Mouse (Mus musculus) MEL (cell line): ENCODE data around the gene Myof. TPM values are rescaled to one million over a fixed set of nuclear protein-coding genes. Genes with fewer than 3 reads are reported as not detected.

Source experiments
- DNase-seq: peaks from one replicate; pipeline ENCODE4 v3.0.0; 2011; ENCODE audit warnings: low read depth, low spot score
- H3K27ac ChIP-seq: 2 replicates; pipeline ENCODE4 v1.5.1; 2012; ENCODE audit warnings: low read depth, mild to moderate bottlenecking, control low read depth, low read length, moderate library complexity; ENCODE audit not compliant: control insufficient read depth
- H3K27me3 ChIP-seq, 2 experiments: fragments of 150-350 bp in 1 of 2; sonication (generic) in 1 of 2; 2 replicates each; pipeline ENCODE4 v1.6.1; 2012; ENCODE audit warnings: low read length in 2 of 2, mild to moderate bottlenecking in 2 of 2, improper control_type of control experiment in 1 of 2, moderate library complexity in 1 of 2; ENCODE audit not compliant: insufficient read depth in 2 of 2, control insufficient read depth in 1 of 2
- H3K36me3 ChIP-seq, 2 experiments: 2 replicates each; pipeline ENCODE4 v1.6.1; 2012 to 2014; ENCODE audit warnings: low read length in 2 of 2, improper control_type of control experiment in 1 of 2, inconsistent platforms in 1 of 2, mild to moderate bottlenecking in 1 of 2; ENCODE audit not compliant: insufficient read depth in 2 of 2, control insufficient read depth in 1 of 2
- H3K4me1 ChIP-seq, 2 experiments: fragments of 150-350 bp in 1 of 2; sonication (generic) in 1 of 2; 2 replicates each; pipeline ENCODE4 v1.6.1; 2012; ENCODE audit warnings: low read length in 2 of 2, improper control_type of control experiment in 1 of 2, mild to moderate bottlenecking in 1 of 2; ENCODE audit not compliant: insufficient read depth in 2 of 2, control insufficient read depth in 1 of 2
- H3K4me3 ChIP-seq, 2 experiments: fragments of 150-350 bp in 1 of 2; sonication (generic) in 1 of 2; 2 replicates each; pipeline ENCODE4 v1.5.1; 2012; ENCODE audit warnings: low read depth in 2 of 2, low read length in 2 of 2, mild to moderate bottlenecking in 2 of 2, moderate library complexity in 2 of 2, control low read depth in 1 of 2, improper control_type of control experiment in 1 of 2; ENCODE audit not compliant: control insufficient read depth in 1 of 2, insufficient read depth in 1 of 2
- H3K79me2 ChIP-seq: 2 replicates; pipeline ENCODE4 v1.6.1; 2012; ENCODE audit warnings: mild to moderate bottlenecking, low read length, moderate library complexity; ENCODE audit not compliant: control insufficient read depth, poor library complexity, insufficient read depth
- H3K9ac ChIP-seq: 2 replicates; pipeline ENCODE4 v1.6.1; 2012; ENCODE audit warnings: low read depth, mild to moderate bottlenecking, control low read depth, low read length, moderate library complexity; ENCODE audit not compliant: control insufficient read depth, poor library complexity, severe bottlenecking
- H3K9me3 ChIP-seq: fragments of 150-350 bp; sonication (generic); replicated peaks from 2 replicates; pipeline ENCODE4 v1.6.1; 2012; ENCODE audit warnings: mild to moderate bottlenecking, low read length, improper control_type of control experiment, moderate library complexity; ENCODE audit not compliant: insufficient read depth
- ELF1 ChIP-seq: IDR thresholded peaks from 2 replicates; pipeline ENCODE4 v1.6.1; 2014; ENCODE audit warnings: low read depth, mild to moderate bottlenecking, inconsistent platforms, low read length, improper control_type of control experiment, moderate library complexity
- HCFC1 ChIP-seq: IDR thresholded peaks from 2 replicates; pipeline ENCODE4 v1.6.1; 2012; ENCODE audit warnings: low read depth, mild to moderate bottlenecking, inconsistent platforms, low read length, improper control_type of control experiment, moderate library complexity
- MAZ ChIP-seq: IDR thresholded peaks from 2 replicates; pipeline ENCODE4 v1.6.1; 2012; ENCODE audit warnings: low read depth, mild to moderate bottlenecking, inconsistent platforms, low read length, improper control_type of control experiment
- MYC ChIP-seq: IDR thresholded peaks from 2 replicates; pipeline ENCODE4 v1.6.1; 2011; ENCODE audit warnings: low read depth, mild to moderate bottlenecking, low read length, improper control_type of control experiment, moderate library complexity
- POLR2A ChIP-seq, 2 experiments: IDR thresholded peaks; 2 replicates each; pipeline ENCODE4 v1.6.1; 2011 to 2012; ENCODE audit warnings: low read length in 2 of 2, mild to moderate bottlenecking in 2 of 2, control low read depth in 1 of 2, improper control_type of control experiment in 1 of 2, low read depth in 1 of 2, moderate library complexity in 1 of 2; ENCODE audit not compliant: control insufficient read depth in 1 of 2, insufficient read depth in 1 of 2, poor library complexity in 1 of 2
- POLR2AphosphoS5 ChIP-seq: IDR thresholded peaks from 2 replicates; pipeline ENCODE4 v1.6.1; 2012; ENCODE audit warnings: low read depth, borderline replicate concordance, mild to moderate bottlenecking, inconsistent platforms, low read length, moderate library complexity, mixed read lengths
- RCOR1 ChIP-seq: IDR thresholded peaks from 2 replicates; pipeline ENCODE4 v1.6.1; 2012; ENCODE audit warnings: low read depth, mild to moderate bottlenecking, inconsistent platforms, low read length, improper control_type of control experiment
- SIN3A ChIP-seq: IDR thresholded peaks from 2 replicates; pipeline ENCODE4 v1.6.1; 2012; ENCODE audit warnings: low read length, improper control_type of control experiment, inconsistent platforms
- TBP ChIP-seq: IDR thresholded peaks from 2 replicates; pipeline ENCODE4 v1.8.0; 2011; ENCODE audit warnings: low read depth, low read length, improper control_type of control experiment
- USF2 ChIP-seq, 2 experiments: IDR thresholded peaks; 2 replicates each; pipeline ENCODE4 v1.6.1; 2011 to 2012; ENCODE audit warnings: improper control_type of control experiment in 2 of 2, low read length in 2 of 2, borderline replicate concordance in 1 of 2, inconsistent platforms in 1 of 2, low read depth in 1 of 2, mild to moderate bottlenecking in 1 of 2; ENCODE audit not compliant: insufficient read depth in 1 of 2
- ZC3H11A ChIP-seq: IDR thresholded peaks from 2 replicates; pipeline ENCODE4 v1.6.1; 2012; ENCODE audit warnings: low read depth, mild to moderate bottlenecking, inconsistent platforms, low read length, improper control_type of control experiment
- ZKSCAN1 ChIP-seq: IDR thresholded peaks from 2 replicates; pipeline ENCODE4 v1.6.1; 2012; ENCODE audit warnings: low read depth, mild to moderate bottlenecking, inconsistent platforms, low read length, improper control_type of control experiment, moderate library complexity
- ZMIZ1 ChIP-seq: IDR thresholded peaks from 2 replicates; pipeline ENCODE4 v1.6.1; 2012; ENCODE audit warnings: low read depth, mild to moderate bottlenecking, inconsistent platforms, low read length, improper control_type of control experiment, moderate library complexity
- polyA plus RNA-seq, 2 experiments: library from polyadenylated mRNA; stranded (reverse) in 1 of 2; unstranded in 1 of 2; fragments of >175 nt in 1 of 2; fragments of >200 nt in 1 of 2; gene quantifications; 2 replicates each; pipeline versions ENCODE4 v1.2.1 to v1.2.4; 2012; ENCODE audit warnings: low replicate concordance in 2 of 2, low read depth in 1 of 2; ENCODE audit not compliant: insufficient read length in 2 of 2, insufficient read depth in 1 of 2, missing spikeins in 1 of 2
- total RNA-seq: library from RNA; depleted of rRNA; stranded (reverse); fragments of 300-350 nt; gene quantifications from 2 replicates; pipeline ENCODE4 v1.2.3, GENCODE M21; 2012

The Myof gene
- total and polyA plus RNA-seq, 3 experiments: 0.04 TPM; not detected in 2

- TF ChIP-seq TBP (no peak), ZKSCAN1 (no peak)
Measured at GRCm38 (mm10) chr19:38049686-38050085, 6.3 kb upstream of the Myof start (continued).

- Histone ChIP-seq H3K4me1 (no peaks in the 10 kb centered on the region), H3K4me3 (no peak overlapping the region), H3K27me3 (peaks cover 0 to 2% of the 10 kb centered on the region in 2 experiments; a peak in 1 of 4 replicates), H3K9ac (no peak overlapping the region), H3K9me3 (no peaks in the 10 kb centered on the region), H3K36me3 (no peaks in the 10 kb centered on the region), H3K79me2 (no peaks in the 10 kb centered on the region), H3K27ac (no peak overlapping the region)
- no peak for DNase-seq
- TF ChIP-seq ZMIZ1: no peak
Measured at GRCm38 (mm10) chr19:38045198-38045597, 1.8 kb upstream of the Myof start.

GRCm38 (mm10) chr19:38042261-38042722, 1.1 kb downstream of the Myof start:
- Histone ChIP-seq H3K4me1 (no peaks in the 10 kb centered on the region), H3K9me3 (no peaks in the 10 kb centered on the region), H3K4me3 (no peak overlapping the region), H3K27ac (no peak overlapping the region), H3K79me2 (no peaks in the 10 kb centered on the region), H3K9ac (no peak overlapping the region), H3K27me3 (peaks cover 0 to 2% of the 10 kb centered on the region in 2 experiments; a peak in 1 of 4 replicates), H3K36me3 (no peaks in the 10 kb centered on the region)
- no peak for TF ChIP-seq MAZ
- no peak for TF ChIP-seq USF2 (IDR thresholded peaks at IDR 0.05; ENCODE audit: borderline replicate concordance in 1 of 2, insufficient read depth in 1 of 2, low read depth in 1 of 2, low read length in 2 of 2)
- TF ChIP-seq HCFC1: no peak
- no peak for TF ChIP-seq MYC
- no peak for TF ChIP-seq SIN3A
- DNase-seq: no peak

- Histone ChIP-seq H3K4me1 (no peaks in the 10 kb centered on the region), H3K4me3 (no peak overlapping the region), H3K27me3 (no peaks in the 10 kb centered on the region; a peak in 1 of 4 replicates), H3K9me3 (no peaks in the 10 kb centered on the region), H3K79me2 (no peaks in the 10 kb centered on the region), H3K9ac (no peak overlapping the region), H3K27ac (no peak overlapping the region), H3K36me3 (no peaks in the 10 kb centered on the region)
- TF ChIP-seq POLR2A (IDR thresholded peaks at IDR 0.05; ENCODE audit: control insufficient read depth in 1 of 2, insufficient read depth in 1 of 2, low read depth in 1 of 2, low read length in 2 of 2, poor library complexity in 1 of 2) (no peak), RCOR1 (no peak), POLR2AphosphoS5 (no peak), ELF1 (no peak), ZC3H11A (no peak), MAZ (no peak)
- DNase-seq: no peak
Measured at GRCm38 (mm10) chr19:38038267-38038666, 5.1 kb downstream of the Myof start.
